Mouse (Mus musculus) gastrocnemius, adult 2 months (tissue): ENCODE measurements at regions not wholly inside any gene's neighbourhood (a gene's known extent, or its start where the extent isn't known, plus 50 kb on each side); places are given as distances from the start of the nearest gene placed in this dataset.

Source experiments
- DNase-seq: peaks from one replicate; pipeline ENCODE4 v3.0.0; 2022
- H3K27ac ChIP-seq: fragments of 200-600 bp; 2 replicates; pipeline ENCODE4 v1.8.1; 2022; ENCODE audit warnings: mild to moderate bottlenecking
- H3K4me3 ChIP-seq: fragments of 200-600 bp; 2 replicates; pipeline ENCODE4 v1.8.1; 2022; ENCODE audit warnings: mild to moderate bottlenecking, moderate library complexity
- CTCF ChIP-seq: fragments of 200-600 bp; IDR thresholded peaks from 2 replicates; pipeline ENCODE4 v1.8.1; 2022; ENCODE audit warnings: antibody characterized with exemption, mild to moderate bottlenecking, moderate library complexity
- intact Hi-C: fragments of 180-260 bp; cut with DNase I; formaldehyde crosslinking; loops from one replicate; pipeline ENCODE4 v1.15.1; 2025

GRCm38 (mm10) chr3:29812480-29813240 lies 730.8 kb downstream of the Egfem1 start:
- no peak overlapping the region for H3K27ac ChIP-seq
- intact Hi-C loops = loop anchor here (2.0 to 5.0 kb wide), 2 partner anchors 705 to 748 kb away; no protein-coding TSS in a partner anchor
- peak; percentile 69 for TF ChIP-seq CTCF
- H3K4me3 ChIP-seq = no peak overlapping the region
- DNase-seq = no peak

- no peak for DNase-seq
- H3K27ac ChIP-seq = no peak overlapping the region
- intact Hi-C loops = no loop called here
- no peak overlapping the region for H3K4me3 ChIP-seq
- TF ChIP-seq CTCF = no peak
Observed at GRCm38 (mm10) chr3:29806046-29806445, 724.2 kb downstream of the Egfem1 start.

- no peak for DNase-seq
- intact Hi-C loops = no loop called here
- no peak overlapping the region for H3K27ac ChIP-seq
- TF ChIP-seq CTCF = no peak
- H3K4me3 ChIP-seq = no peak overlapping the region
Observed at GRCm38 (mm10) chr3:29803456-29803855, 721.6 kb downstream of the Egfem1 start.

- Histone ChIP-seq H3K4me3 (no peak overlapping the region), H3K27ac (no peak overlapping the region)
- intact Hi-C loops = no loop called here
- no peak for DNase-seq
- TF ChIP-seq CTCF = no peak
Observed at GRCm38 (mm10) chr3:29801081-29801480, 719.3 kb downstream of the Egfem1 start.

GRCm38 (mm10) chr3:29774365-29774764 lies 692.5 kb downstream of the Egfem1 start:
- no peak for DNase-seq
- no peak overlapping the region for H3K27ac ChIP-seq
- no peak for TF ChIP-seq CTCF
- intact Hi-C loops = no loop called here
- no peak overlapping the region for H3K4me3 ChIP-seq

GRCm38 (mm10) chr3:29771194-29771593 lies 689.4 kb downstream of the Egfem1 start:
- TF ChIP-seq CTCF = no peak
- Histone ChIP-seq H3K4me3 (no peak overlapping the region), H3K27ac (no peak overlapping the region)
- DNase-seq = no peak
- intact Hi-C loops = no loop called here

- no peak for DNase-seq
- no peak overlapping the region for H3K4me3 ChIP-seq
- no peak for TF ChIP-seq CTCF
- H3K27ac ChIP-seq = no peak overlapping the region
- intact Hi-C loops = no loop called here
Observed at GRCm38 (mm10) chr3:29768592-29768991, 686.8 kb downstream of the Egfem1 start.

- intact Hi-C loops = no loop called here
- H3K27ac ChIP-seq = no peak overlapping the region
- H3K4me3 ChIP-seq = no peak overlapping the region
- TF ChIP-seq CTCF = no peak
- no peak for DNase-seq
Observed at GRCm38 (mm10) chr3:29764021-29764420, 682.2 kb downstream of the Egfem1 start.

GRCm38 (mm10) chr3:29757821-29758494 lies 676.1 kb downstream of the Egfem1 start:
- intact Hi-C loops = no loop called here

More at GRCm38 (mm10) chr3:29757821-29758494, 676.1 kb downstream of the Egfem1 start:
- TF ChIP-seq CTCF = no peak
- peak; percentile 26 for DNase-seq
- H3K4me3 ChIP-seq = no peak overlapping the region
- 0 out of 2 replicates have a peak overlapping the region, but pooled peaks have one; percentile 4 for H3K27ac ChIP-seq
